Mouse (Mus musculus): Measurements from ENCODE around the gene Mal. TPM values are rescaled to one million over a fixed set of nuclear protein-coding genes. Genes with fewer than 3 reads are reported as not detected.

Gene Mal
- total RNA-seq, 1 experiment = 0.67 TPM

- in situ Hi-C loops (cut with MboI; ENCODE audit: low sequenced_read_pairs in 2 of 2, unreplicated experiment in 2 of 2) = no loop called here
- Histone ChIP-seq H3K4me1 (ENCODE audit: control insufficient read depth in 2 of 2, insufficient read depth in 2 of 2, low read length in 2 of 2, poor library complexity in 1 of 2) (no peaks in the 10 kb centered on the region; a peak in 1 of 4 replicates), H3K4me3 (ENCODE audit: insufficient read depth in 1 of 2, low read depth in 1 of 2, low read length in 2 of 2, poor library complexity in 1 of 2, severe bottlenecking in 1 of 2) (no peak overlapping the region), H3K36me3 (ENCODE audit: control insufficient read depth, insufficient read depth, low read length, poor library complexity, severe bottlenecking) (no peaks in the 10 kb centered on the region), H3K27ac (ENCODE audit: insufficient read depth, low read depth, low read length, poor library complexity, severe bottlenecking) (no peak overlapping the region), H3K9ac (ENCODE audit: insufficient read depth, low read depth, low read length, poor library complexity, severe bottlenecking) (no peak overlapping the region), H3K9me3 (ENCODE audit: control insufficient read depth, insufficient read depth, low read depth, low read length) (no peaks in the 10 kb centered on the region)
- TF ChIP-seq ZC3H11A (IDR thresholded peaks at IDR 0.05; ENCODE audit: borderline replicate concordance, low read depth, low read length) (no peak), MAFK (IDR thresholded peaks at IDR 0.05; ENCODE audit: insufficient read depth, low read depth, low read length) (no peak), HCFC1 (IDR thresholded peaks at IDR 0.05; ENCODE audit: borderline replicate concordance, insufficient read depth, low read length) (no peak), ZNF384 (IDR thresholded peaks at IDR 0.05; ENCODE audit: low read depth, low read length) (no peak), CHD2 (IDR thresholded peaks at IDR 0.05; ENCODE audit: low read depth, low read length) (no peak)
- DNase-seq (ENCODE audit: low read depth, low spot score) = no peak
Measured at GRCm38 (mm10) chr2:127652805-127653204, 3.7 kb downstream of the Mal start.

GRCm38 (mm10) chr2:127652335-127652734 is 4.2 kb downstream of the Mal start:
- Histone ChIP-seq H3K4me3 (ENCODE audit: insufficient read depth in 1 of 2, low read depth in 1 of 2, low read length in 2 of 2, poor library complexity in 1 of 2, severe bottlenecking in 1 of 2) (no peak overlapping the region), H3K4me1 (ENCODE audit: control insufficient read depth in 2 of 2, insufficient read depth in 2 of 2, low read length in 2 of 2, poor library complexity in 1 of 2) (no peaks in the 10 kb centered on the region; a peak in 1 of 4 replicates), H3K9me3 (ENCODE audit: control insufficient read depth, insufficient read depth, low read depth, low read length) (no peaks in the 10 kb centered on the region), H3K27ac (ENCODE audit: insufficient read depth, low read depth, low read length, poor library complexity, severe bottlenecking) (no peak overlapping the region), H3K9ac (ENCODE audit: insufficient read depth, low read depth, low read length, poor library complexity, severe bottlenecking) (no peak overlapping the region), H3K36me3 (ENCODE audit: control insufficient read depth, insufficient read depth, low read length, poor library complexity, severe bottlenecking) (no peaks in the 10 kb centered on the region)
- in situ Hi-C loops (cut with MboI; ENCODE audit: low sequenced_read_pairs in 2 of 2, unreplicated experiment in 2 of 2) = no loop called here
- TF ChIP-seq ZNF384 (IDR thresholded peaks at IDR 0.05; ENCODE audit: low read depth, low read length) (no peak), ZC3H11A (IDR thresholded peaks at IDR 0.05; ENCODE audit: borderline replicate concordance, low read depth, low read length) (no peak), HCFC1 (IDR thresholded peaks at IDR 0.05; ENCODE audit: borderline replicate concordance, insufficient read depth, low read length) (no peak), MAFK (IDR thresholded peaks at IDR 0.05; ENCODE audit: insufficient read depth, low read depth, low read length) (no peak), CHD2 (IDR thresholded peaks at IDR 0.05; ENCODE audit: low read depth, low read length) (no peak)
- DNase-seq (ENCODE audit: low read depth, low spot score) = no peak

GRCm38 (mm10) chr2:127651601-127652000 is 4.9 kb downstream of the Mal start:
- DNase-seq (ENCODE audit: low read depth, low spot score) = no peak
- Histone ChIP-seq H3K4me1 (ENCODE audit: control insufficient read depth in 2 of 2, insufficient read depth in 2 of 2, low read length in 2 of 2, poor library complexity in 1 of 2) (no peaks in the 10 kb centered on the region; a peak in 1 of 4 replicates), H3K27ac (ENCODE audit: insufficient read depth, low read depth, low read length, poor library complexity, severe bottlenecking) (no peak overlapping the region), H3K9ac (ENCODE audit: insufficient read depth, low read depth, low read length, poor library complexity, severe bottlenecking) (no peak overlapping the region), H3K36me3 (ENCODE audit: control insufficient read depth, insufficient read depth, low read length, poor library complexity, severe bottlenecking) (no peaks in the 10 kb centered on the region), H3K4me3 (ENCODE audit: insufficient read depth in 1 of 2, low read depth in 1 of 2, low read length in 2 of 2, poor library complexity in 1 of 2, severe bottlenecking in 1 of 2) (no peak overlapping the region), H3K9me3 (ENCODE audit: control insufficient read depth, insufficient read depth, low read depth, low read length) (no peaks in the 10 kb centered on the region)
- TF ChIP-seq CHD2 (IDR thresholded peaks at IDR 0.05; ENCODE audit: low read depth, low read length) (no peak), MAFK (IDR thresholded peaks at IDR 0.05; ENCODE audit: insufficient read depth, low read depth, low read length) (no peak), ZC3H11A (IDR thresholded peaks at IDR 0.05; ENCODE audit: borderline replicate concordance, low read depth, low read length) (no peak), ZNF384 (IDR thresholded peaks at IDR 0.05; ENCODE audit: low read depth, low read length) (no peak), HCFC1 (IDR thresholded peaks at IDR 0.05; ENCODE audit: borderline replicate concordance, insufficient read depth, low read length) (no peak)
- in situ Hi-C loops (cut with MboI; ENCODE audit: low sequenced_read_pairs in 2 of 2, unreplicated experiment in 2 of 2) = no loop called here

GRCm38 (mm10) chr2:127649921-127650320 is 6.6 kb downstream of the Mal start:
- no peak overlapping the region for H3K27ac ChIP-seq (ENCODE audit: insufficient read depth, low read depth, low read length, poor library complexity, severe bottlenecking)
- no peaks in the 10 kb centered on the region for H3K9me3 ChIP-seq (ENCODE audit: control insufficient read depth, insufficient read depth, low read depth, low read length)
- no peak for TF ChIP-seq CHD2 (IDR thresholded peaks at IDR 0.05; ENCODE audit: low read depth, low read length)
- TF ChIP-seq ZNF384 (IDR thresholded peaks at IDR 0.05; ENCODE audit: low read depth, low read length) = no peak
- no peak for TF ChIP-seq HCFC1 (IDR thresholded peaks at IDR 0.05; ENCODE audit: borderline replicate concordance, insufficient read depth, low read length)
- no peak for TF ChIP-seq MAFK (IDR thresholded peaks at IDR 0.05; ENCODE audit: insufficient read depth, low read depth, low read length)
- no peak for TF ChIP-seq ZC3H11A (IDR thresholded peaks at IDR 0.05; ENCODE audit: borderline replicate concordance, low read depth, low read length)
- H3K4me1 ChIP-seq (ENCODE audit: control insufficient read depth in 2 of 2, insufficient read depth in 2 of 2, low read length in 2 of 2, poor library complexity in 1 of 2) = no peaks in the 10 kb centered on the region
- in situ Hi-C loops (cut with MboI; ENCODE audit: low sequenced_read_pairs in 2 of 2, unreplicated experiment in 2 of 2) = no loop called here
- no peaks in the 10 kb centered on the region for H3K36me3 ChIP-seq (ENCODE audit: control insufficient read depth, insufficient read depth, low read length, poor library complexity, severe bottlenecking)
- H3K9ac ChIP-seq (ENCODE audit: insufficient read depth, low read depth, low read length, poor library complexity, severe bottlenecking) = no peak overlapping the region
- no peak overlapping the region for H3K4me3 ChIP-seq (ENCODE audit: insufficient read depth in 1 of 2, low read depth in 1 of 2, low read length in 2 of 2, poor library complexity in 1 of 2, severe bottlenecking in 1 of 2)
- DNase-seq (ENCODE audit: low read depth, low spot score) = no peak

GRCm38 (mm10) chr2:127648145-127648544 is 8.3 kb downstream of the Mal start:
- Histone ChIP-seq H3K27ac (ENCODE audit: insufficient read depth, low read depth, low read length, poor library complexity, severe bottlenecking) (no peak overlapping the region), H3K4me1 (ENCODE audit: control insufficient read depth in 2 of 2, insufficient read depth in 2 of 2, low read length in 2 of 2, poor library complexity in 1 of 2) (no peaks in the 10 kb centered on the region), H3K9ac (ENCODE audit: insufficient read depth, low read depth, low read length, poor library complexity, severe bottlenecking) (no peak overlapping the region), H3K36me3 (ENCODE audit: control insufficient read depth, insufficient read depth, low read length, poor library complexity, severe bottlenecking) (no peaks in the 10 kb centered on the region), H3K9me3 (ENCODE audit: control insufficient read depth, insufficient read depth, low read depth, low read length) (no peaks in the 10 kb centered on the region), H3K4me3 (ENCODE audit: insufficient read depth in 1 of 2, low read depth in 1 of 2, low read length in 2 of 2, poor library complexity in 1 of 2, severe bottlenecking in 1 of 2) (no peak overlapping the region)
- in situ Hi-C loops (cut with MboI; ENCODE audit: low sequenced_read_pairs in 2 of 2, unreplicated experiment in 2 of 2) = no loop called here
- no peak for DNase-seq (ENCODE audit: low read depth, low spot score)
- no peak for TF ChIP-seq ZNF384 (IDR thresholded peaks at IDR 0.05; ENCODE audit: low read depth, low read length)
- TF ChIP-seq CHD2 (IDR thresholded peaks at IDR 0.05; ENCODE audit: low read depth, low read length) = no peak
- no peak for TF ChIP-seq HCFC1 (IDR thresholded peaks at IDR 0.05; ENCODE audit: borderline replicate concordance, insufficient read depth, low read length)
- TF ChIP-seq ZC3H11A (IDR thresholded peaks at IDR 0.05; ENCODE audit: borderline replicate concordance, low read depth, low read length) = no peak
- TF ChIP-seq MAFK (IDR thresholded peaks at IDR 0.05; ENCODE audit: insufficient read depth, low read depth, low read length) = no peak

Data from ES-E14 (cell line).